Mouse (Mus musculus) heart, postnatal 0 days (tissue): Measurements from ENCODE around the gene Dcaf6. TPM values are rescaled to one million over a fixed set of nuclear protein-coding genes. Genes with fewer than 3 reads are reported as not detected.

ENCODE experiments used
- ATAC-seq: fragments of 200-750 bp; cut with Nextera tagmentation; 2 replicates; pipeline ENCODE4 v1.8.0; 2017; ENCODE audit warnings: low read depth, moderate number of reproducible peaks, moderate library complexity; ENCODE audit not compliant: insufficient read depth
- DNase-seq: peaks from one replicate; pipeline ENCODE4 v3.0.0-alpha.2; 2016; ENCODE audit warnings: low spot score
- H3K27ac ChIP-seq: fragments of 300-500 bp; sonication (generic); 2 replicates; pipeline ENCODE4 v1.5.1; 2014; ENCODE audit warnings: low read depth, mild to moderate bottlenecking
- H3K27me3 ChIP-seq: fragments of 300-500 bp; sonication (generic); 2 replicates; pipeline ENCODE4 v1.6.1; 2014; ENCODE audit warnings: low read length, mixed read lengths; ENCODE audit not compliant: control insufficient read depth, insufficient read depth
- H3K36me3 ChIP-seq: fragments of 300-500 bp; sonication (generic); replicated peaks from 2 replicates; pipeline ENCODE4 v1.6.1; 2014; ENCODE audit warnings: low read length, mixed read lengths; ENCODE audit not compliant: control insufficient read depth, insufficient read depth
- H3K4me1 ChIP-seq: fragments of 300-500 bp; sonication (generic); 2 replicates; pipeline ENCODE4 v1.6.1; 2014; ENCODE audit warnings: antibody characterized with exemption; ENCODE audit not compliant: control insufficient read depth, insufficient read depth
- H3K4me2 ChIP-seq: fragments of 300-500 bp; sonication (generic); 2 replicates; pipeline ENCODE4 v1.6.1; 2014; ENCODE audit warnings: low read depth, mild to moderate bottlenecking, low read length, moderate library complexity
- H3K4me3 ChIP-seq: fragments of 300-500 bp; sonication (generic); 2 replicates; pipeline ENCODE4 v1.5.1; 2014; ENCODE audit warnings: low read depth, low read length
- H3K9ac ChIP-seq: fragments of 300-500 bp; sonication (generic); replicated peaks from 2 replicates; pipeline ENCODE4 v1.6.1; 2014; ENCODE audit warnings: low read depth, low read length, mixed read lengths
- H3K9me3 ChIP-seq: fragments of 300-500 bp; sonication (generic); replicated peaks from 2 replicates; pipeline ENCODE4 v1.6.1; 2016; ENCODE audit warnings: low read length; ENCODE audit not compliant: control insufficient read depth
- CTCF ChIP-seq: IDR thresholded peaks from 2 replicates; pipeline ENCODE4 v1.5.1; 2016; ENCODE audit warnings: antibody characterized with exemption, control low read depth, low read depth
- EP300 ChIP-seq: IDR thresholded peaks from 2 replicates; pipeline ENCODE4 v1.6.1; 2016; ENCODE audit warnings: antibody characterized with exemption, low read depth
- WGBS: fragments of 180-500 bp; shearing (Covaris S2); extraction: QIAGEN DNeasy Blood & Tissue Kit; methylation state at CpG from one replicate; pipeline ENCODE4 v1.1.7; 2014; 5-methylcytosine and 5-hydroxymethylcytosine counted together
- polyA plus RNA-seq: library from polyadenylated mRNA; unstranded; fragments of >200 nt; fragmentation: Nextera tagmentation; extraction: Ambion mirVana; gene quantifications from 2 replicates; pipeline ENCODE4 v1.2.1, GENCODE M21; 2015
- total RNA-seq: library from RNA; depleted of rRNA; stranded (reverse); fragments of >200 nt; gene quantifications from 2 replicates; pipeline ENCODE4 v1.2.3, GENCODE M21; 2014; ENCODE audit warnings: low replicate concordance

Dcaf6 gene
- total and polyA plus RNA-seq, 2 experiments from 2014 or later = 21.5 to 24.1 TPM

DNA sequence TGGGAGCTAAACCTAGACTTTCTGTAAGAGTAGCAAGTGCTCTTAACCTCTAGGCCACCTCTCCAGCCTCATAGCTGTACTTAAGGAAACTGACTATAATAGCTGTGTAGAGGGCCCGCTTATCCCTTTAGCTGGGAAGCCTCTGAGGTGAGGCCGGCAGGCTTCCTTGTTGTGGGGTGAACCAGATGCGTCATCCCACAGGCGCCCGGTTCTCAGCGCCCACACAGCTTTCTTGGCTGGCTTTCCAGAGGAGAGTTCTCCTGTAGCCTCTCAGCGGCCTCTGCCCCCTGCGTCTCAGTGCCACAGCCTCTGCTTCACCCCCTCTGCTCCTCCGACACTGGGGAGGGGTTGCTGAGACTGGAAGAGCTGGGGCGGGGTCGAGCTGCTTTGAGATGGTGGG, 143.9 kb downstream of the Dcaf6 start:
- TF ChIP-seq CTCF = no peak
- TF ChIP-seq EP300 = no peak
- 50% methylated on average over 11 of the region's 11 CpGs for WGBS
- Histone ChIP-seq H3K4me3 (no peak overlapping the region), H3K9ac (no peak overlapping the region), H3K4me2 (no peak overlapping the region), H3K36me3 (no peaks in the 10 kb centered on the region), H3K4me1 (no peaks in the 10 kb centered on the region), H3K27me3 (no peaks in the 10 kb centered on the region), H3K9me3 (no peaks in the 10 kb centered on the region), H3K27ac (no peak overlapping the region)
- DNase-seq = no peak
- ATAC-seq = no peak

DNA sequence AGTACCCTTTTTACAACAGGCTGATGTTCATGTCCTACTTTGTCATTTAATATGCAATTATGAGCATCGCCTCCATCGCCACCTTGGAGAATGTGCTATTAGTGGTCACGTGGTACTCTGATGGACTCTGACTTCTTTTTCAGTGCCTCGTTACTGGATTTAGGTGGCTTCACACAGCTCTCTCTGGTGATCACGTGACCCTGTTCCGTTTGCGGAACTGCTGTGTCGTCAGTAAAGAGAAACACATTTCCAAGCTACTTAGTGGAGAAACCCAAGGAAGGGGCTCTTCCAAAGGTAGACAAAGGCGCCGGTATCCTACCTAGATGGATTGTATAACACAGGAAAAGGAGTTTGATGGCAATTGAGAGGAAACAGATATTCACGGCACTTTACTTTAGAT, 152.1 kb downstream of the Dcaf6 start:
- Histone ChIP-seq H3K9me3 (no peaks in the 10 kb centered on the region), H3K9ac (no peak overlapping the region), H3K4me1 (no peaks in the 10 kb centered on the region), H3K4me2 (no peak overlapping the region), H3K27ac (no peak overlapping the region), H3K27me3 (no peaks in the 10 kb centered on the region), H3K4me3 (no peak overlapping the region), H3K36me3 (peaks cover 13% of the 10 kb centered on the region; the same call in 1 of the 2 replicates)
- DNase-seq (no peak), ATAC-seq (no peak)
- no peak for TF ChIP-seq CTCF
- 84% methylated on average over 11 of the region's 11 CpGs for WGBS

DNA sequence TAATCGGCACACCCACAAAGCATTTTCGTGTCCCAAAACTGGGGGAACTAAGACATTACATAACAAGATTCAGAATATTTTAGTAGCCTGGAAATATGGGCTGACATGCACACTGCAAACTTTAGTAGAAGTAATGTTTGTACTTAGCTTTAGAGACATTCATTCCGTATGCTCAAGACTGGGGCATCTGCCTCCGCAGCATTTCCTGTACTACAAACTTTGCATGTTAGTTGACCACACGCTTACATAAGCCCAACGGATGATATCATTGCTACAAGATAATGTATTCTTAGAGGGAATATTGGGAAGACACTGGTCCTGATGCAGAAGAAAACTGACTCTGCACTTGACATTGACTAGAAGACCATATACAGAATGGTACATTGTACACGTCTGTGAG, 155.9 kb downstream of the Dcaf6 start:
- no peak overlapping the region for H3K27ac ChIP-seq
- H3K4me2 ChIP-seq = no peak overlapping the region
- 83% methylated on average over 7 of the region's 7 CpGs for WGBS
- no peak overlapping the region for H3K9ac ChIP-seq
- DNase-seq = no peak
- no peak for ATAC-seq
- no peaks in the 10 kb centered on the region for H3K27me3 ChIP-seq
- no peak overlapping the region for H3K4me3 ChIP-seq
- peaks cover 4% of the 10 kb centered on the region; the same call in 1 of the 2 replicates for H3K4me1 ChIP-seq
- peaks cover 4% of the 10 kb centered on the region; the same call in 1 of the 2 replicates for H3K36me3 ChIP-seq
- no peak for TF ChIP-seq EP300
- H3K9me3 ChIP-seq = no peaks in the 10 kb centered on the region

GRCm38 (mm10) chr1:165303209-165303608, 157.1 kb downstream of the Dcaf6 start:
- Histone ChIP-seq H3K4me1 (peaks cover 4% of the 10 kb centered on the region; the same call in 1 of the 2 replicates), H3K4me3 (no peak overlapping the region), H3K9me3 (no peaks in the 10 kb centered on the region), H3K27ac (0 out of 2 replicates have a peak overlapping the region, but pooled peaks have one; percentile 1), H3K9ac (0 out of 2 replicates have a peak overlapping the region, but pooled peaks have one; percentile 30), H3K27me3 (no peaks in the 10 kb centered on the region), H3K36me3 (peaks cover 4% of the 10 kb centered on the region; the same call in 1 of the 2 replicates), H3K4me2 (no peak overlapping the region)
- WGBS = 80% methylated on average over 6 of the region's 6 CpGs
- ATAC-seq = 0 out of 2 replicates have a peak, but pooled peaks have one; percentile 14
- no peak for DNase-seq
- TF ChIP-seq CTCF (no peak), EP300 (no peak)

- DNase-seq (peak; percentile 50), ATAC-seq (peak; percentile 83)
- Histone ChIP-seq H3K27me3 (no peaks in the 10 kb centered on the region), H3K27ac (0 out of 2 replicates have a peak overlapping the region, but pooled peaks have one; percentile 1), H3K36me3 (peaks cover 4% of the 10 kb centered on the region; the same call in 1 of the 2 replicates), H3K4me2 (no peak overlapping the region), H3K4me1 (peaks cover 4% of the 10 kb centered on the region; the same call in 1 of the 2 replicates), H3K9ac (0 out of 2 replicates have a peak overlapping the region, but pooled peaks have one; percentile 30), H3K4me3 (no peak overlapping the region), H3K9me3 (no peaks in the 10 kb centered on the region)
- WGBS = 45% methylated on average over 13 of the region's 13 CpGs
- TF ChIP-seq EP300 = no peak
- TF ChIP-seq CTCF = no peak
Observed at GRCm38 (mm10) chr1:165302455-165303208, 157.6 kb downstream of the Dcaf6 start.
